Mouse (Mus musculus) subcutaneous adipose tissue, adult 2 months (tissue): ENCODE results near the gene Ribc1. TPM values are rescaled to one million over a fixed set of nuclear protein-coding genes. Genes with fewer than 3 reads are reported as not detected.

Experiments used
- polyA plus RNA-seq: library from polyadenylated mRNA; depleted of rRNA; stranded (reverse); fragments of >200 nt; gene quantifications from 2 replicates; pipeline ENCODE4 v1.2.3, GENCODE M21; 2012; ENCODE audit warnings: low replicate concordance; rRNA removed

Ribc1 gene
- 0.36 and 0.40 TPM in 2 replicates for polyA plus RNA-seq

DNA sequence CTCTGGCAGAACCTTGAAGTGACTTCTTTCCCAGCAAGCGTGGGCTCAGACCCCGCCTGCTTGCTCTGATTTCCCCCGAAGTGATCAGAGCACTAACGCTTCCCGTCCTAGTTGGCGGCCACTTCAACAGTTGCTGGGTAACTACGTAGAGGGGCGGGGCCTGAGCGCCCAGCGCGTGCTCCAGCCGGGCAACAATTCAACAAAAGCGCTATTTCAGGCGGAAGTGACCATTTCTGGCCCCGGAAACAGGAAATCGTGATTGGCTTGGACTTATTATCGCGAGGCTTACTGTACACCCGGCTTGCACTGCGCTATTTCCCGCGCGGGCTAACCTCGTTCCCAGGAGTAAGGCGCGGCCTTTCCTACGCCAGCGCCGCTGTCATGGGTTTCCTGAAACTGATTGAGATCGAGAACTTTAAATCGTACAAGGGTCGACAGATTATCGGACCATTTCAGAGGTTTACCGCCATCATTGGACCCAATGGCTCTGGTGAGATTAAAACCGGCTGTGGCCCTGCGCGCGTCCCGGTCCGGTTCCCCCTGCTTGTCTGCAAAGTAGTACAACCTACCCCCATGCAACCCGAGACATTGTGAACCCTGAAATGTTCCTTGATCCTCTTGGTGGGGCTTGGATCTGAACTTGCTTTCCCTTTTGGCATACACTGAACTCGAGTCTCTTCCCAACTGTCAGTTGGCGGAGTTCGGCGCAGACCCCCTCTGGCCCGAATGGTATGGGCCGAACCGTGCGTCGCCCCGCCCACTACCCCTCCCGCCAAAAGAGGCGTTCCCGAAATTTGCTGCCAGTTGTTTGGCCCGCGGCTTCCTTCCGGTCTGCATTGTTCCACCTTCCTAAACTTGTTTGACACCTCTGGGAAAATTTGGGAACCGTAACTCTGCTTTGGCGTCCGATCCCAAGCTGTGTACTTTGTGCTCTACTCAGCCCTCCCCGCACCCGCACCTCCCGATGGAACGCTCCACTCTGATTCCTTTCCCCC, at the start of gene Ribc1, which contains the start of gene Smc1a:
Gene Ribc1, minus strand, starts transcription at position 145 of the 995 bp plus-strand sequence.
Gene Smc1a, plus strand, starts transcription at position 278 of the 995 bp plus-strand sequence.

GRCm38 (mm10) chrX:152001737-152002710, 14.1 kb downstream of the Ribc1 start, which contains the start of gene Hsd17b10:
Hsd17b10 (plus strand) TSS chrX:152001845.

Other genes with a start within 250 kb of the Ribc1 start
- 55.7 and 111 TPM in 2 replicates for gene Huwe1, start 215.5 kb downstream of the Ribc1 start, polyA plus RNA-seq
- gene Hsd17b10, start 14.4 kb downstream of the Ribc1 start, polyA plus RNA-seq, result 105 and 131 TPM in 2 replicates
- 24.5 and 40.2 TPM in 2 replicates for gene Smc1a, start 133 bp upstream of the Ribc1 start, polyA plus RNA-seq
- gene Iqsec2, start 128.0 kb upstream of the Ribc1 start, polyA plus RNA-seq, result 14.9 and 16.6 TPM in 2 replicates
- 43.1 and 83.2 TPM in 2 replicates for gene Kdm5c, start 216.7 kb upstream of the Ribc1 start, polyA plus RNA-seq